Mouse (Mus musculus) spleen, adult 12 weeks (tissue): Measurements from ENCODE around the gene Uchl4.
A peak's percentile ranks its signal among the peaks of the same experiment; 100 is the strongest.

ENCODE experiments used
- DNase-seq: peaks from one replicate; pipeline ENCODE4 v3.0.0; 2022; ENCODE audit warnings: low spot score

The Uchl4 gene

GRCm38 (mm10) chr9:64274919-64275318 is 39.9 kb downstream of the Uchl4 start:
- DNase-seq = no peak

- peak; percentile 66 for DNase-seq
Measured at GRCm38 (mm10) chr9:64277706-64278105, 42.7 kb downstream of the Uchl4 start.

- DNase-seq = no peak
Measured at GRCm38 (mm10) chr9:64278665-64279310, 43.8 kb downstream of the Uchl4 start.

GRCm38 (mm10) chr9:64281105-64281780 is 46.2 kb downstream of the Uchl4 start, which contains the start of gene Tipin:
Gene Tipin (plus strand): TSS chr9:64281581.
- DNase-seq = peak; percentile 96

GRCm38 (mm10) chr9:64281781-64282178 is 46.8 kb downstream of the Uchl4 start:
- no peak for DNase-seq

- DNase-seq = no peak
Measured at GRCm38 (mm10) chr9:64282404-64282987, 47.5 kb downstream of the Uchl4 start.
